Mouse (Mus musculus) E14TG2a.4 (cell line): ENCODE results near the gene Terf2ip.

Source experiments
- CTCF ChIP-seq: conservative IDR thresholded peaks from 2 replicates; pipeline ENCODE4 v1.5.1; 2014; ENCODE audit warnings: low read length
- POU5F1 ChIP-seq: IDR thresholded peaks from 2 replicates; pipeline ENCODE4 v1.6.1; 2014; ENCODE audit warnings: low read length, borderline replicate concordance

DNA sequence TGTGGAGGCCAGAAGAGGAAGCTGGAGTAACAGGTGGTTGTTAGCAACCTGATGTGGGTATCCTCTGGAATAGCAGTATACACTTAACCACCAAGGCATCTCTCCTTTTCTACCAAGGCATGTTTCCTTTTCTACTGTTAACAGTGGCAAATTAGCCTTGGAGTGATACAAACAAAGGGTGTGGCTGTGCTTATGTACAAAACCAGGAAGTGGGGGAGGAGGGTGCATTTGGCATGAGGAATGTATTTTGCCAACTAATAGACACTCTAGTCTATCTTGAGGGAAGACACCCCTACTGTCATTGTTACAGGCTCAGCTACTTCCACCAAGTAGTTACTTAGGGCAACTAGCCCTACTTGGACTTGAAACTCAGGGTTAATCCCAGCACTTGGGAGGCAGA lies 6.4 kb upstream of the Terf2ip start:
- TF ChIP-seq POU5F1 (no peak), CTCF (no peak)
